Mouse (Mus musculus) heart, adult 18-20 months (tissue): Measurements from ENCODE around the gene Lrrc74a. TPM values are rescaled to one million over a fixed set of nuclear protein-coding genes. Genes with fewer than 3 reads are reported as not detected.

Experiments used
- DNase-seq, 2 experiments: peaks; one replicate each; pipeline ENCODE4 v3.0.0; 2021 to 2022; ENCODE audit warnings: mixed read lengths in 1 of 2
- total RNA-seq, 2 experiments: library from RNA; stranded (reverse); gene quantifications; 2 replicates each; pipeline ENCODE4 v1.2.3; 2021

The Lrrc74a gene
- total RNA-seq, 2 experiments from 2014 or later, result not detected

DNA sequence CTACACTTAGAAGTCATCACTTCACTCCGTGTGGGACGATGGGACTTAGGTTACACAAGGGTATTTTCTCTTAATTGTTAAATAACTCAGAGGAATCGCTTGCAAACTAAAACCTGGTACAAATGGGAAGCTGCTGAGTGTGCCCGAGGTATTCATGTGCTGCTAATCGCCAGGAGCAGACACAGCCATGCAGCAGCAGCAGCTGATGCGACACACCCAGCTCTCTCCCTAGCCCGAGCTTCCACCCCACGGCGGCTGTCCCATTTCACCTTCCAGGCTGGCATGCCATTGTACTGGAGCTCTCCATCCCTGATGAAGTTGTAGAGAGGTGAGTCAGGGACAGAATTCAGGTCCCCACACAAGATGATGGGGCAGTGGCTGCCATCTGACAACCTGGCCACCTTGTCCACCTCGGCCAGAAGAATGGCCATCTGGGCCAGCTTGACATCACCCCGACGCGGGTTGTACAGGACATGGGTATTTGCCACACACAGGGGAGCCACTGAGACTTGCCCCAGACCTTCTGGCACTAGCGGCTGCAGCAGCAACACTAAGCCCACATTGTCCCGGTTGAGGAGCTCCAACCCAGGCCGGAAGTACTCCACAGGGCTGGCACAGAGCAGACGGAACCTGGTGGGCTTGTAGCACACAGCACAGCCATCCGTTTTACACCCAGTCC is 14.1 kb upstream of the Lrrc74a start:
- DNase-seq, result no peak

DNA sequence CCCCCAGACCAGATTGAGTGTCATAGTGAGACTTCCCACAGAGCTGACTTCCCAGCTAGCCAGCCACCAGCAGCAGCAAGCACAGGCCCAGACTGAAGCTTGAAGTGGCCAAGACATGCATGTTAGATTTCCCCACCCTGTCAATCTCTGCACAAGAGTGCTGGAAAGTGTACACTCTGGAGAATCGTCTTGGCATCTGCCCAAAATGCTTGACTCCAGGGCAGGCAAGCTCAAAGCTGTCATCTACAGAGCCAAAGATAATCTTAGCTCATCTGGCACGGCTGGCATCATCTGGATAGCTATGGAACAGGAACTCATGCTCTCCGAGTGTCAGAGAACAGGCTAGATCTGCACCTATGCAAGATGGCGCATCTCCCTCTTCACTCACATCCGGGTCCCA is 12.7 kb upstream of the Lrrc74a start:
- DNase-seq, result no peak

DNA sequence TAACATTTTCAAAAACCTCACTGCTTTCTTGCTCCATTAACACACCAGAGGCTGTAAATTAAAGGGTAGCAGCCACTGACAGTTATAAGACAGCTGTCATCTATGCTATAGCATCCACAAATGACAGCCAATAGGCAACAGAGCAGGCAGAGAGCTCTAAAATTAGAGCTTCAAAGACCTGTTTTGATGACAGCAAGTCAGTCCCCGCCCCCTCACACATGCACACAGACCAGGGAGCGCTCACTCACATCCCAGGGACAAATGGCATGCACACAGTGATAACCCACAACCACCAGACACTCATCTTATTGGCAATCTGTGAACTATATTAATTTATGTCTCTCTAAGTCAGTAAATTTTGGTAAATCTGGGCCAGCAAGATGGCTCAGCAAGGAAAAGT is 9.9 kb upstream of the Lrrc74a start:
- no peak for DNase-seq

DNA sequence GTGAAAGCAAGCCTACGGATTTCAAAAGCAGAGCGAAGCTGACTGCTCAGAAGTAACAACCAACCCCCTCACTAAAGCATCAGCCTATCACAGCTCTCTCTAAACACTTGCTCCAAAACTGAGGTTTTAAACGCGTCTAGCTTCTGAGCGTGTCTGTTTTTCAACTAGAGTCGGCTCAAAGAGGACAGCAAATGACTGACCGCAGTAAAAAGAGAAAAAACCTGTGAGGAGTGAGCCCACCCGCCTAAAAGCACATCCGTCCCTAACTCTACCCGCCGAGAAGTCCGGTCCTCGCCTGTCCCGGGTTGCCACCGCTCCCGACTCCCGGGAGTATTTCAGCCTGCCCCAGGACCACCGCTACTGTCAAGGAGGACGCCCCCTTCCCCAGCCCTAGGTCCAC is 8.5 kb upstream of the Lrrc74a start:
- DNase-seq, result no peak

DNA sequence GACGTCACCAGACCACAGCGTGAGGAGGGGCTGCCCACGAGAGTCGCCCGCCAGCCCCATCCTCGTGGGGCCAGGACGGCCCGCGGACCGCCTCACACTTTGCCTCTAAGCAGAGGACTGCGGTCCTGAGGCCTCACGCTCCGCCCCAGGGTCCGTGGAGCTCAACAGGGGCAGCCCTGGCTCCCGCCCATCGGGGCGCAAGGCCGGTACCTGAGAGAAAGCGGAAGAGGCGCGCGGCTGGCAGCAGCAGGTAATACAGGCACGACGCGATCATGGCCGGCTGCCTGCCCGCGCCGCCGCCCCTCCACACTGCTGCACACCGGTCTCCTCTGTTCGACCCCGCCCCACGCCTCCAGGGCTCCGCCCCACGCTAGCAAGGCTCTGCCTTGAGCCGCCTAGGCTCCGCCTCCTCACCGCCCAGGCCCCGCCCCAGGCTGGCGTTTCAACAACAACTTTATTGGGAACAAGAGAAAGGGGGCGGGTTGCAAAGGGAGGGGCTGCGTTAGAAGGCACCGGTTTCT is 8.0 kb upstream of the Lrrc74a start, which contains the start of gene Angel1:
Gene Angel1 (minus strand): TSS at position 341 of the 521 bp plus-strand sequence.
- DNase-seq, result peak; percentile 97 to 98

DNA sequence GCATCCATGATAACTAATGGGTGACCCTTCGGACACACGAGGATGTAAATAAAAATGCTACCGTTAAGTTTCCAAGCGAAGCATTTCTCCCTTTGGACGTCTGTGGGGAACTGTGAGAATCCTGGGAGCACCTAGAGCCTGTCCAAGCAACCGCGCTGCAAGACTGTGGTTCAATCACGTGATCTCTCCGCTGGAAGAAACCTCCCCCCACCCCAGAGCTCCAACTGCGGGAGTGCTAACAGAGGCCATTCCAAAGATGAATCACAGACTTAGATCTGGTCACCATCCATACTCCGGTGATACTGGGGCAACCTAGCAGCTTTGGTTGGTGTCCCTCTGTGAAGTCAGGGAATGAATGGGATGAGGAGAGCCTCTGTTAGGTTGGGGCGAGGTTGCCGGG is 26.9 kb downstream of the Lrrc74a start:
- no peak for DNase-seq

DNA sequence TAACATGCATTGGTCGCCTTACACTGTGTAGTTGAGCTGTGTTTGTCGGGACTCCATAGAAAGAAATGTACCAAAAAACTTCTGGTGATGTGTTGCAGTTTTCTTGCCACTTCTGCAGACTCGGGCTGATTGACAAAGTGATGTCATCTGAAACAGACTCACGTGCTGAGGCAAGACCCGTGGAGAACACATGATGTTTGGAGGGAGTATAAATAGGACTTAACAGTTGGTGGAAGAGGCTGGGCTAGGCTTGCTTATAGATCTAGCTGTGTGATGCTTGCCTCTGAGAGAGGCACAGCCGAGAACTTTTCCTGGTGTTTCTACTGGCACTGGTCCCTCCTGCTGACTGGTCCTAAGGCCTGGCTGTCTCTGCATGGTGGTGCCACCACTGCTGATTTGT is 29.9 kb downstream of the Lrrc74a start:
- DNase-seq, result no peak

DNA sequence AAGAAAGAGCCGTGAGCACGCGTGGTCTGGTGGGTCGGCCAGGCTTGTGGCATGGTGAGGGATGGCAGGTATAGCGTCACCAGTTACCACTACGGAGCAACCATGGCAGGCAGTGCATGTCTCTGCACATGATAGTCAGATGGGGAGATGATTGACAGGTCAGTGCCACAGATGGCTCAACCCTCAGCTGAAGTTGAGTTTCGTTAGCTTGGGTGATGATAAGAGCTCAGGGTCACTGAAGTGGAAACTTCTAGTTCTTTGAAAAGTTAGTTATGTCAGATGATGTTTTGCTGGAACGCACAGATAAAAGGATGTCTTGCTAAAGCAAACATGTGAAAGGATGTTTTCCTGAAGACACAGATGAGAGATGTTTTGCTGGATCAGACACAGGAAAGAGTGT is 32.3 kb downstream of the Lrrc74a start:
- no peak for DNase-seq

DNA sequence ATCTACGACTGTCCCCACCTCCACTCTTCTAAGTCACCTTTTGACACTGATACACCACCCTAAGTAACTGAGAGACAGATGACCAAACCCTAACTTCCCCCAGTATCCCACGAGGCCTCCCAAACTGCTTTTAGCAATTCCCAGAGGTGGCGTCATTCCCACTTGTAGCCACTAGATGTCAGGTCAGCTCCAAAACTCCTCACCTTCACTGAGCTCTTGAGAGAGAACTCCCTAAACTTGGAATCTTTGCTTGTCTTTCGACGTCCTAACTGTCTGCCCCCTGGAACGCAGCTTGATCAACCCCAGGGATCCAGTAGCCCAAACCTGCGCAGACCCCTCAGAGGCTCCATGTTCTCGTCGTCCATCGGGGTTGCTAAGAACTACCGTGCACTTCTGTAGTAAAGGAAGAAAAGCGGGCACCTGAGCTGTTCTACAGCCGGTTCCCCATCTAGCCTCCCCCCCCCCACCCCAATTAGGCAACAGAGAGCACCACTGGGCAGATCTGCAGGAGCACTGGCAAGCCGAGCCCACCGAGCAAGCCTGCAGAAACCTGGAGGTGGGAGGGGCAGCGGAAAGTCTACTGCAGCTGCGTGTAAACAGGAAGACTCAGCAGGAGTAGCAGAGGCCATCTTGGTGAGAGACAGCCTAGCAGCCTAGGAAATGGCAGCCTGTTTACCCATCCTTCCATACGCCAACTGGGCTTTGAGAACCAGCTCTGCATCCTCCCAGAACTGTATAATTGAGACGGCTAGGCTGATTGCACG is 33.9 kb downstream of the Lrrc74a start:
- DNase-seq, result peak; percentile 58 to 82

DNA sequence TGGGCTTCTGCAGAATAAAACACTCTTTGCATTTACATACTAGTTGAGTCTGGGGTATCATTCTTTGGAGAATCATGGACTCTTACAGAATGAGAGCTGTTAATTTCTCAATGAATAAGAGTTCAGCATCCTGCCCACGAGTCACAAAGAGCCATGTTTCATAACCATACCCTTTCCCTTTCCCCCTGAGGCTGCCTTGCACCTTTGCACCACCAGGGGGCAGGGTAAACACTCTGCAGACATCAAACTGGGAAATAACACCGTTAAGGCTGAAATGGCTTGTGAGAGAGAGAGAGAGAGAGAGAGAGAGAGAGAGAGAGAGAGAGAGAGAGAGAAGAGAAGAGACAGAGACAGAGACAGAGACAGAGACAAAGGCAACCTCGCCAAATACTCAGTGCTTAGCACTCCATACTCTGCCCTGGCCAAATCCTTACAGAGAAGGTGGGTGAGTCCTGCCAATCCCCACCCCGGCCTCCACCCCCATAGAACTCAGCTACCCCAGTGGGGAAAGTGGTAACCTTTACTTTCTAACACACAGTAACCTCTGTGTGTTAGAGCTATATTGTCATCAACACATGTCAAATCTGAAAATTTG is 34.9 kb downstream of the Lrrc74a start:
- peak; percentile 82 to 95 for DNase-seq

DNA sequence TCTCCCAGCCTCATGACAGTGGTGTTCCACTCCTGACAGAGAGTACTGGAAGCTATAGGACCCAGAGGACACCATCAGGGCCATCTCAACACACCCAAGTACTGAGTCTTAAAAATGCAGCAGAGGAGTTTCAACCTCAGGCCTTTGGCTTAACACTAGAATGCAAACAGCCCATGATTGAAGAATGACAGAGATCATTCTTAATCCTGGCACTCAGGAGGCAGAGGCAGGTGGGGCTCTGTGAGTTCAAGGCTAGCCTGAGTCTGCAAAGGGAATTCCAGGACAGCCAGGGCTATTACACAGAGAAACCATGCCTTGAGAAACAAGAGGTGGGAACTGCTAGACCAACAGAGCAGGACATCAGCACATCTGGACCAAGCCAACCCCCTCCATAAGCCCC is 35.6 kb downstream of the Lrrc74a start:
- DNase-seq, result no peak

DNA sequence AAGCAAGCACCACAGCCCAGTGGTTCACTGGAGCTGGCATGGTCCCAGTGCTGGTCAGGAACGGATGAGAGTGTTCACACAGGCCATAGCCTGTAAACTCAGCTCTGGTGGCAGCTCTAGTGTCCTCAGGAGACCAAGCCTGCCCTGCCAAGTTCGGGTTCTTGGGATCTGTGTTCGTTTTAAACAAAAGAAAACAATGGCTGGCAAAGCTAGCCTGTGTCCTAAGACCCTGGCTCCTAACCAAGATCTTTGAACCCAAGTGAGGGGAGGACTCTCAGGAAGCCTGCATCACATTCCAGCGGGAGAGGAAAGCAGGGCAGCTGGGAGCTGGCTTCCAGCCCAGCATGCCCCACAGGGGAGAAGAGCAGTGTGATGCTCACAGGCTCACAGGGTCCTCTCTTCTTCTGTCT is 36.1 kb downstream of the Lrrc74a start:
- peak; percentile 82 to 90 for DNase-seq

DNA sequence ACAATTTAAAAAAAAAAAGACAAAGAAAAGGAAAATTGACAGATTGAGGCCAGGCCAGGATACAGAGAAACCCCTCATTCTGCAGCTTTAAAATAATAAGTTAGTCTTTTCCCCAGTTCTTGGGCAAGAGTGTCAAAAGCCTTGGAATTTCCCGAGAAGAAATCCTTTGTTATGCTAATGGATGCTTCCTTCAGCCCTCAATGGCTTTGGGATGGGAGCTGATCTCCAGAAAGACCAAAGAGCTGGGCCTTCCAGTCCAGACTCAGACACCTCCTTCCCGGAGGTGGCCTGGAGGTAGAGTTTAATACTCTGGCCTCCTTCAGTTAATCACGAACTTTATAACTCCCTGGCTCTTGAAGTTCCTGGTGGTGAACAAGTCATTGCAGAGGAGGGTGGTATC is 36.8 kb downstream of the Lrrc74a start:
- DNase-seq, result no peak

DNA sequence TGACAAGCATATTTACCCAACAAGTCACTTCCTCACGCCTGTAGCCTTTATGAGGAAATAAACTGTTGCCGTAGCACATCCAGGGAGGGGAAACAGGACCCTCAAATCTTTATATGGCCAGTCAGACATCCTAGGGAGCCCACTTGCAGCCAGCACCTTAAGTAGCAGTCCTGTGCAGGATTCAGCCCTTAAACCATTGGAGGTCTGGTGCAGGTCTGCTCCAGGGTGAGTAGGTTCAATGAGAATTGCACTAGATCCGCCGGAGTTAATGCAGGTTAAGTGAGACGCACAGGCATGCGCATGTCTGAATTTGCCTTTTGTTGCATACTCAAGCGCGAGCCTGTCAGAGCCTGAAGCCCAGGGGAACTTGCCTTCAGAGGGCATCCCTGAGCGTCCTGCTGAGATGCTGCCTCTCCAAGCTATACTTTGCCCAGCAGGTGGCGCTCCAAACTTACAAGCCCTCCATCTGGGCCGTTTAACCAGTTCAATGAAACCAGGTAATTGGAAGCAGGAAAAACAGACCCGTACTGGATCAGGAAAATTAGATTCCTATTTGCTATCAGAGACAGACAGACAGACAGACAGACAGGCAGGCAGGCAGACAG is 37.8 kb downstream of the Lrrc74a start:
- DNase-seq, result peak; percentile 92 to 98

DNA sequence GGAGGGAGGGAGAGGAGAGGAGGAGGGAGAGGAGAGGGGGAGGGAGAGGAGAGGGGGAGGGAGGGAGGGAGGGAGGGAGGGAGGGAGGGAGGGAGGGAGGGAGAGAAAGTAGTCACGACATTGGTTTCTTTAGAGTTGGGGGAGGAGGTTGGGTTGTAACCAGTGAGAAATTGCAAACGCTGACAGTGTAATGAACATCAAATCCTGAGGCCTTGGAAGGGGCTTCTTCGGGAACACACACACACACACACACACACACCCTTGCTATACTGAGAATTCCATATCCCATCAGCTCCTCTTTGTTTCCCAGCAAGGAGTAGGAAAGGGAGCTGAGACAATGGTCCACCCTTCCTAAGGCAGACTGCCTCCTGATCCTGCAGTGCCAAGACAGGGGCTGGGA is 38.4 kb downstream of the Lrrc74a start:
- DNase-seq, result no peak

DNA sequence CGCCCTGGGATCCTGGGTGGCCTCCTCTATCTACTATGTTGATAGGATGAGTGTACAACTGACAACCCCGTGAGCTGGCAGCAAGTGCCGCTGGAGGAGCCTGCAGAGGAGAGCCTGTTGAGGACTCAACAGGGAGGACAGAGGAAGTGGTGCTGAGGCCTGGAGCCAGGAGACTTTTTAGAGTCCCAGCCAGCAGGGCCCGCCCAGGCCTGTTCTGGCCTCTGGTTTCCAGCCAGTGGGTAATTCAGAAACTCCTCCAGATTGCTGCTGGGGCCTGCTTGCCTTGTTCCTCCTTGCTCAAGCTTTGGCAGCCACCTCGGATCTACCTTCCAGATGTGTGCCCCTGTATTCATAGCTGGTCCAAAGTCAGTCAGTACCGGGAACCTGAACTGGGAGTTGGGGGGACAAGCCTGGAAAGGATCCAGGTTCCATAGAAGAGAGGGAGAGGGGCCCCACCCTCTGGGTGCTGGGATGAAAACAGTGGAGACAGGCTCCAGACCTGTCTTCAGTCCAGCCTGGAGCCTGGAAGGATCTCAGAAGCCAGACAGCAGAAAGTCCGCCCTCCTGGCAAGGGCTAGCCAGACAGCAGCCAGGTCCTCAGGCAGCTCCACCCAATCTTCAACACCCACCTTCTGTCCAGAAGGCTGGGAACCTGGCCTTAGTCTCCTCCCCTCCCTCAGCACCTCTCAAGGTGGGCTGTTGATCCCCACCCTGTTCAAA is 41.6 kb downstream of the Lrrc74a start:
- DNase-seq, result peak; percentile 84 to 92

DNA sequence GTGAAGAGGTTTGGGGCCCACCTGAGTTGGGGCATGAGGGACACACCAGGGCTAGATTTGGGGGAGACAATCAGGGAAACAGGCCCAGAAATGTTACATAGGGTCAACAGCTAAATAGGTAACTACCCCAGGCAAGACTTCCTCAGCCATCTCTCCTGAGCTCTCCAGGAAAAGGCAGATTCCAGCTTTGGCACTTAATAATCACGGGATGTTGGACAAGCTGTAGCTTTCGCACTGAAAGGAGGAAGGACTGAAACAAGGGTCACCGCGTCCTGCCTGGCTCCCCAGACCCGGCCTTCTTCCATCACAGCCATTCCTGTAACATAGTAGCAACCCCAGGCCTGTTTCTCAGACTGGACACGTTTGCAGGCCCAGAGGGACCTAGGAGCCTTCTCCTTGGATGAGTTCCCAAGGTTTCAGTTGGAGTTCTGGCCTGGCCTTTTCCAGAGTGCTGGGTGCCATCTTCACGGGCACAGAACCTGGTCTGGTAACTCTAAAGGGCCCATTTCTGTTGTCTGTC is 42.2 kb downstream of the Lrrc74a start:
- DNase-seq, result no peak

DNA sequence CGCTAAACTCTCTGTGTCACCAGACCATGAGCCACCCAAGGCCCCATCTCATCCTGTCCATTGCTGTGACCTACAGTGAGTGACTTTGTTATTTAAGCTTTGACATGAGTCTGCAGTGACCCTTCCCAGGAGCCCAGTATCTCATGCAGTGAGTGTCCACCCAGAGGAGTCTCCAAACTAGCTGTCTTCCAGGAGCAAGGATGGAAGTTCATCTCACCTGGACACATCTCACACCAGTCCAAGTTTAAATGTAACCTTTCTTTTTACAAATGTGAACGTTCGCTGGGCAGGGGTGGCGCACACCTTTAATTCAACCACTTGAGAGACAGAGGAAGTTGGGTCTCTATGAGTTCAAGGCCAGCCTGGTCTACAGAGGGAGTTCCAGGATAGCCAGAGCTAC is 44.4 kb downstream of the Lrrc74a start:
- peak in 1 of 2 experiments; percentile 4 for DNase-seq

DNA sequence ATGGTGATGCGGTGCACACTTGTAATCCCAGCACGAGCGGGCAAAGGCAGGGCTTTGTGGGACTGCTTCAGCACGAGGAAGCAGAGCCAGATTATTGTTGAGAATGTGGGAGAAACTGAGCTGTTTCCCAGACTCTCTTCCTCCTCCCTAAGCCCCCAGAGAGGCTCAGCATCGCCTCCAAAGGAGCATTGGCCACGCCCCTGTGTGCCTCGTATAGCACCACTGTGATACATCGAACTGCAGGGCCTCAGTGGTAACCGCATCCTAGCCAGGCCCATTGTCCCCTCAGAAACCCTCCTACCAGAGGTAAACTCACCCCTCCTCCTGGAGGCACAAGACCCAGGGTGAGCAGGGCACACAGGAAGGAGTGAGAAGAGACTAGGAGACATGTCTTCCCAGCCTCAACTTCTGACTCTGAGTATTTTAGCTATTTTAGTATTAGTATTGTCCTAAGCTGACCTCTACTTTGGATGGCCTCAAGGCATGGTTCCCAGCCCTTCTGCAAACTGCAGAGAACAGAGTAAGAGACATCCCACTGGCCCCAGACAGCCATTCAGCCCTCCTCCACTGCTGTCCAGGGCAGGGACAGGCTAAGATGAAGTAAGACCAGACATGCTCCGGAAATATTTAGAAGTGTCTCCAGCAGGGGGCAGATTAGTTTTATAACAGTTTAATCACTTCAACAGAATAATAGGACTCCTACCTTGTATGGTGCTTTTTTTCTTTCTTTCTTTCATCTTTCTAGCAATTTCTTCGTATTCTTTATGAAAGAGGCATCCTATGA is 45.2 kb downstream of the Lrrc74a start:
- DNase-seq, result peak; percentile 66 to 78

DNA sequence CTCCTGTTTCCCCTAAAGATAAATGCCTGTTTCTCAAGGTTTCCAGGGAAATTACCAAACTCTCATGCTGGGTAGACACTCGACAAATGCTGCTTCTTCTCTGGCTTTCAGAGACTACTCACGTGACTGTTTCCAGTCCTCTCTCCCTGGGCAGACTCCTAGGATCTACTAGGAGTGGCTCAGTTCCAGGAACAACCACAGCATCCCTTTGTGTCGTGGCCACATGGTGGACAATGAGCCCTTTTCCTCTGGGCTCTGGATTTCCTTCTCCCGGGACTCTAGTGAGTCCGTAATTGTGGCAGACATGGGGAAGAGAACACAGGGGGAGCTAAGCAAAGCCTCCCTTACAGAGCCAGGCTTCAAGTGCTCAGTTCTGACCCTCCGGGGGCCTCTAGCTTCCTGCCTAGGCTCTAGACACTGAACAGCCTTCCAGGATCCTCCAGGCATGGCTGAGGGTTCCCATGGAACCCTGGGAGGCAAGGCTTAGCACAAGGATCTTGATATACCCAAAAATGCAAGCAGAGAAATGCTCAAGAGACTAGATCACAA is 47.6 kb downstream of the Lrrc74a start:
- peak; percentile 48 to 71 for DNase-seq
